Mouse (Mus musculus): ENCODE results near the gene Ano6. TPM values are rescaled to one million over a fixed set of nuclear protein-coding genes. Genes with fewer than 3 reads are reported as not detected.

Ano6 gene
- polyA plus RNA-seq, 1 experiment = not detected

DNA sequence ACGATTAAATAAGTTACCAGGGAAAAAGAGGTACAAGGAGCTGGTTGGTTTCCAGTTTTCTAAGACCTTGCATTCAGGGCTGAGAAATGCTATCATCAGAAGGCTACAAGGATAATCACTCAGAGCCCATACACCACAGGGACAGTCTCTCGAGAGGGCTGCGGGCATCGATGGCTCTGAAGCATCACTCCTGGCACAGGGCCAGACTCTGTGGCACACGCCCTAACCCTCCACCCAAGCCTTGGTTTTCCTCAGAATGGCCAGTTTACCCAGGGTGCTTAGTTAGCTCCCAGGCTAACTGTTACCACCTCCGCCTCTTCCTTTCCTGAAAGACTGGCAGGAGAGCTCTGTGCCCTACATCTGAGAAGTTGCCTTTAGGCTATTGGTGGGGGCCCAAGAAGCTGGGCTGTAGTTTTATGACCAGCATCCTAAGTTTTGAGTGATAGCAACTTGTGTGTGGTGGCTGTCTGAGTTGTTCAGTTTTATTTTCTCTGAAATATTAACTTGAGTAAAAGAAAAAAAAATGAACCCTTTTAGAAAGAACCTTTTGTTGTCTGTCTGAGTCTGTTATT is 57.9 kb downstream of the Ano6 start:
- no peak for TF ChIP-seq GATA1 (IDR thresholded peaks at IDR 0.05; ENCODE audit: low read length)

GRCm38 (mm10) chr15:95849513-95850411 is 59.1 kb downstream of the Ano6 start:
- no peak for TF ChIP-seq GATA1 (IDR thresholded peaks at IDR 0.05; ENCODE audit: low read length)

DNA sequence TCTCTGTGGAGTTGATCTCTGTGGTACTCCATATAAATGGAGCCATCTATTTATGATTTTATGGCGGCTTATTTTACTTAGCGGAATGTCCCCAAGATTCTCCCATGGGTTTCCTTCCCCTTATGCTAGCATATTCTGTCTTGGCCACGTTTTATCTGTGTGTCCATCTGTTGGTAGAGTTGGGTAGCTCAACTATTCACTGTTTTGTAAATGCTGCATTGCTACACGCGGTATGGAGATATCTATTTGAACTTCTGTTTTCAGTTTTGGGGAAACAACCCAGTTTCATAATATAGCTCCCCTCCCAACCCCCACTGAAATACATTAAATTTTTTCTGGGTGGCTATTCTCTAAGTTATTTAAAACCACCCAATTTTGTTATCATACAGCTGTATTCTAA is 59.9 kb downstream of the Ano6 start:
- TF ChIP-seq GATA1 (IDR thresholded peaks at IDR 0.05; ENCODE audit: low read length) = no peak

DNA sequence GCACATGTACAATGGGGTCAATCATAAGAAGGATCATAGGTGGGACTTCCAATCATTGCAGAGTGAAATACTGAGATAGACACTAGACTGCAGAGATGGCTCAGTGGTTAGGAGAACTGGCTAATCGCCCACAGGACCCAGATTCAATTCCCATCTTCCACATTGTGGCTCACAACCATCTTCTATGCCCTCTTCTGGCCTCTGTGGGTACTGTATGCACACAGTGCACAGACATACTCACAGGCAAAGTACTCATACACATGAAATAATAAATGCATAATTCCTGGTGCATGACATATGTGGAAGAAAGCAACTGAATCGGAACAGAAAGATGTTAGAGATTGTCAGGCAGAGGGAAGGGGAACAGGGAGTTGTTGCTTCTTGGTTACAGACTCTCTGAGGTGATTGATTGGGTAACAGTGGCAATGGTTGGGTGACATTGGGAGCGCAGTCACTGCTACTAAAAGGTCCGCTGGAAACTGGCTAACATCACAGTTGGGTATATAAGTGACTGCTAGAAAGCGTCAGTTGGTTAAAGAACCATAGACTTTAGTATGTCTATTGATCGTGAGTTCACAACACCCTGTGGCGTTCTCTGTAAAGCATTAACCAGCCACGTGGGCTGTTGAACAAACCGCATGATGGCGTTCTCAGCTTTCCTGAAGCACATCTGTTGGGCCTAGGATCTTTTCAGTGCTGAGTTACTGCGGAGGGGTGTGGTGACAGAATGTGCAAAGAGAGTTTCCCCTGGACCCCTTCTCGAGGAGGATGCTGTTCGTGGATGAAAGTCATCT is 64.6 kb downstream of the Ano6 start:
- no peak for TF ChIP-seq GATA1 (IDR thresholded peaks at IDR 0.05; ENCODE audit: low read length)

DNA sequence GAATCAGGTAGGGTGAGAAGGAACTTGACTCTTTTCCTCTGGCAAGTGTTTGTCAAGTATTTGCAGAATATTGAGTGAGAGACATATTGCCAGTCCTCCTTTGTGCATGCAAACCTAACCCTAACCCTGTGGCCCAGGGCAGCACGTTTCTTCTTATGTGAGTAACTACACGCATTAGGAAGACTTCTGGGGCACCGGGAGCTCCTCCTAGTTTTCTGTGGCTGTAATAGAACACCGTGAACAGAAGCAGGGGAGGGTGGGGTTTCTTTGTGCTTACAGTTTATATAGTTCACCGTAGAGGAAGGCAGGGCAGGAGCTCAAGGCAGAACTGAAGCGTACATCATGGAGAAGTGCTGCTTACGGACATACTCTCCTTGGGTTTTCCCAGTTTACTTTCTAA is 65.3 kb downstream of the Ano6 start:
- no peak for TF ChIP-seq GATA1 (IDR thresholded peaks at IDR 0.05; ENCODE audit: low read length)

DNA sequence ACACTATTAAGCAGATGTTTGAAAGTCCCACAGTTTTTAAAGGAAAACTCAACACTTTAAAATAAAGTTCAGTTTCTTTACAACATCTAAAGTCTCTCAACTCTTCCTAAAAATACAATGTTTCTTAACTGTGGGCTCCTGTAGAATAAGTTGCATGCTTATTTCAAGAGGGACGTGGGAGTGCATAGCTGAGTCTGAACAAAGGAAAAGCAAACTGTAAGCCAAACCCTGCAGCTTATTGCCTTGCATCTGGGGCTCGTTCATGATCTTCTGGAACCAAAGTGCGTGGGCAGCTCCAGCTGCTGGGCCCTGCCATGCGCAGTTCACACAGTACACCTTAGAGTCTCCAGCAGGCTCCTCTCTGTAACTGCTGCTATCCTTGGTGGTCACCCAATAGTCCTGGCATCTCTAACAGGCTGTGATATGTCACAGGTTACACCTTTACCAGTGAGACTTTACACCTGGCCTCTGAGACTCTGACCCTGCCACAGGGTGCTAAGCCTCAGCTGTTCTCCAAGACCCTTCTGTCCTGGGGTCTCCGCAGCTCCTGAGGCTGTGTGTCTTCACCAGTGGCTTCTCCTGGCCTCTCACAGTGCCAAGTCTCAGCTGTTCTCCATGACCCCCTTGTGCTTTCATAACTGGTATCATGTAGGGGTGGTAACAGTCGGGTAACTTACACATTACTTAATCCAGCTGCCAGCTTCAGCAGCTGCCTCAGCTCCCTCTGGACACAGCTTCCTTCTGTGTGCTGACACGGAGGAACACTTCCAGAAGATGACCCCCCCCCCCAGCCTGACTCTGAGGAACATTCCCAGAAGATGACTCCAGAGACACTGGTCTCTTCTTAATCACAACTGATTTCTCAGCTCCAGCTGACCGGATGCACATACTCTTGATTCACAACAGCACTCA is 66.3 kb downstream of the Ano6 start:
- no peak for TF ChIP-seq GATA1 (IDR thresholded peaks at IDR 0.05; ENCODE audit: low read length)

DNA sequence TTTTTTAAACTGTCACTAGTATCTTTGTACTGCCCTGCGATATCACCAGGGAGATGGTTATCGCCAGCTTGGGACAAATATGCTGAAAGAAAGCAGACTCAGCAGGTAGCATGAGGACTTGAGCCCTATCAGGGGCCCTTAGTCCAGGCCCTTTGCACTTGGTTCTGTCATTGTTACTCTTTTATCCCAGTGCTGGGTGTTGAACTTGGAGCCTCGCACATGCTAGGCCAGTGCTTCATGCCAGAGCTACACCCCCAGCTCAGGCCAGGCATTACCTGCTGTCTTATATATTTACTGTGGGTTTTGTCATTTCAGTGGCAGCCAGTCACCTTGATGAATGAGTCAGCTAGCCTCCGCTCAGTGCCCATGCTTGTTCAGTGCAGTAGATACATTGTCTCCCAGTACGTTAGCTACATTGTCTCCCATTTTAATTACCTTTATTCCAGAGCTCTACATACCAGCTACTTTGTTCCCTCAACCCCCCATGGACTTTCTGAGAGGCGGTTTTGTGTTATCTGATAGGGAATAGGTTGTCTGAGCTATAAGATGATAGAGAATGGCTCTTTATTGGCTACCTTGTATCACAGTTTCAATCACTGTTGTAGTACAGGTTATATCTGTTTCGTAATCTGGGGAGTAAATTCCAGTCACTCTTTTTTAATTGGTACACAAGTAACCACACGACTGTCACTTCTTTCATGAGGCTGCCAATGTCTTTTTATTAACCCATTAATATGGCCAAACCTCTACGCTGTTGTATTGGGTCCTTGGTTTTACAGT is 68.4 kb downstream of the Ano6 start:
- no peak for TF ChIP-seq GATA1 (IDR thresholded peaks at IDR 0.05; ENCODE audit: low read length)

DNA sequence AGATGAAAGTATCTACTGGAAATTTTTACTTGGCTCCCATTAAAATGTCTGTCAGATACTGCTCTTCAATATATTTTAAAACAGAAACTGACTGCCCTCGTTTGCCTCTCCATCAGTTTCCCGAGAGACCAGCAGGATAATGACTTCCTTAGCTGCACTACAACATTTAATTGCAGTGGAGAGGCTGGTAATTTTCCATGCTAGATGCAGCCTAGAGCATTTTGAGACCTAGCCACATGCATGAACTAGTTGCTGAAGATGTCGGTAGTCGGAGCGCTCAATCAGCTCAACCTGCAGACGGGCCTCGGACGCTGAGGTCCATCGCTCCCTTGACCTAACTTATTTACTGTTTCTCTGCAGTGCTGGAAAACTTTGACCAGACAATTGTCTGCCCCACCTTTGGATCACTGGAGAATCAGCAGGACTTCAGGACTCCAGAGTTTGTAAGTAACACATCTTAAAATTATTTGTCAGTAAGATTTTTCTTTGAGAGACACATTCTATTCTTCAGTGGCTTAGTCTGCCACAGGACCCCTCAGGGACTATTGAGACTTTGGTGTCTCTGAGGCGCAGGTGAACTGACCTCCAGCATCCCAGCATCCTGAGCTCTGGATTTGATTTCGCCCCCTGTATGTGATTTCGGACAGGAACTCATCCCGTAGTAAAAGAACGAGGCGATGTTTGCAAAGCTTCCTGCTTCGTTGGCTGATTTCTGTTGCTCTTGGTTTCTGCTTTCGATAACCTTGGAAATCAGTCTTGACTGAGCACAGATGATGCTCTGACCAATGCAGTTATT is 73.4 kb downstream of the Ano6 start:
- TF ChIP-seq GATA1 (IDR thresholded peaks at IDR 0.05; ENCODE audit: low read length) = no peak

DNA sequence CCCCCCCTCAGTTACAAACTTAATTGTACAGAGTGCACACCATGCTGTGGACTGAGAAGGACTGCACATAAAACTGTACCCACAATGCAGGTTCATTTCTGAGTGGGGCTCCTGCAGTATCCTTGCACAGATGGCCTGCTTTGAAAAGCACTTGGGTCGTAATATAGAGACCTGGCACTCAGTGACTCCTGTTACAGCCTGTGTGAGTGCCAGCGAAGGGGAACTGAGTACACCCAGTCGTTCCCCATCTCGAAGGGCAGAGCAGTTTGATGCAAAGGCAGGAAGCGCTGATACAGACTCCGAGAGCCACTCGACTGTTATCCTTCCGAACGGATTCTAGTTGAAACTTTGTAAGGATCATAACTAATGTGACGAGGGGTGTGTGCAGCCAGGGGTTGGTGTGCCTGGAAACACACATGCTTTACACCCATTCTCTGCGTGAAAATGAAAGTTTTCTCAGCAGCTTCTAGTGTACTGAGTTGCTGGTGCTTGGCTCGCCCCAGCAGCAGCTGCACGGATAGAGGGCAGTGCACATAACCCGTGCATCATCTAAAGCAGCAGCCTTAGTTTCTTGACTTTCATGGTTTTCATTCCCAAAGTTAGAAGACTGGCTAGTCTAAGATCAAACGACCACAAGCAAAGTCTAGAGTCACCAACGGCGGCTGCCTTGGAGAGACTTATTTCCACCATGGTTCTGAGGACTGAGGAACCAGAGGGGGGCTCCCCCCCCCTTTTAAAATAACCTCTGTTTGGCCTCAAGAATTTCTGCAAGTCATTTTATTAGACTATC is 74.9 kb downstream of the Ano6 start:
- TF ChIP-seq GATA1 (IDR thresholded peaks at IDR 0.05; ENCODE audit: low read length) = no peak

DNA sequence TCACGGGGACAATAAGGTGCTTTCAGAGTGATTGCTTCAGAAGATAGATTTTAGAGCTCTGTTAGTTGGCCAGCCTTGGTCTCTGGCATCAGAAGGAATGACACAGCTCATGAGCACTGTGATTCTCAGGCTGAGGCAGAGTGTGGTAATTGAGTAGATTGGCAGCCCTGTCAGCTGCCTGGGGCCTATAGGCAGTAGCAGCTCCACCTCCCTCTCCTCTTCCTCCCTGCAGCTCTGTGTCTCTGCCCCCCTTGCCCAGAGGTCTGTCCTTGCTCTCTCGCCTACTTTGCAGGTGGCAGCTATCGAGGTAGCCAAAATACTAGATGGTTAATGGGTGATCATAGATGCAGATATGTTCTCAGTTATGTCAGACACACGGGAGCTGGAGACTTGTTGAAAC is 77.5 kb downstream of the Ano6 start:
- no peak for TF ChIP-seq GATA1 (IDR thresholded peaks at IDR 0.05; ENCODE audit: low read length)

GRCm38 (mm10) chr15:95869611-95870010 is 79.0 kb downstream of the Ano6 start:
- no peak for TF ChIP-seq GATA1 (IDR thresholded peaks at IDR 0.05; ENCODE audit: low read length)

GRCm38 (mm10) chr15:95871631-95872030 is 81.0 kb downstream of the Ano6 start:
- TF ChIP-seq GATA1 (IDR thresholded peaks at IDR 0.05; ENCODE audit: low read length) = no peak

GRCm38 (mm10) chr15:95872447-95872846 is 81.8 kb downstream of the Ano6 start:
- TF ChIP-seq GATA1 (IDR thresholded peaks at IDR 0.05; ENCODE audit: low read length) = no peak

Data from G1E-ER4 (cell line).